Mouse (Mus musculus): ENCODE measurements around the gene Prm1. TPM values are rescaled to one million over a fixed set of nuclear protein-coding genes. Genes with fewer than 3 reads are reported as not detected.

Gene Prm1
- polyA plus RNA-seq, 1 experiment from 2014 or later = not detected

- H3K9ac ChIP-seq (replicated peaks) = no peak overlapping the region
- ATAC-seq = no peak
- 80% methylated on average over 8 of the region's 8 CpGs for WGBS
These were observed 44.5 kb downstream of the Prm1 start for GRCm38 (mm10) chr16:10761182-10761581.

GRCm38 (mm10) chr16:10756168-10756567 lies 49.5 kb downstream of the Prm1 start:
- no peak overlapping the region for H3K4me2 ChIP-seq (replicated peaks)
- H3K27ac ChIP-seq = no peak overlapping the region
- no peaks in the 10 kb centered on the region for H3K4me1 ChIP-seq (replicated peaks)
- 84% methylated on average over 5 of the region's 6 CpGs for WGBS
- H3K36me3 ChIP-seq = no peaks in the 10 kb centered on the region
- no peak overlapping the region for H3K9ac ChIP-seq (replicated peaks)
- no peaks in the 10 kb centered on the region for H3K9me3 ChIP-seq
- H3K27me3 ChIP-seq = no peaks in the 10 kb centered on the region
- H3K4me3 ChIP-seq (replicated peaks) = no peak overlapping the region
- no peak for ATAC-seq

More at GRCm38 (mm10) chr16:10761182-10761581, 44.5 kb downstream of the Prm1 start:
- Histone ChIP-seq H3K4me1 (replicated peaks) (no peaks in the 10 kb centered on the region), H3K4me3 (replicated peaks) (no peak overlapping the region), H3K36me3 (no peaks in the 10 kb centered on the region), H3K4me2 (replicated peaks) (no peak overlapping the region), H3K9me3 (no peaks in the 10 kb centered on the region), H3K27ac (no peak overlapping the region), H3K27me3 (no peaks in the 10 kb centered on the region)

- Histone ChIP-seq H3K9me3 (no peaks in the 10 kb centered on the region), H3K27ac (no peak overlapping the region), H3K4me2 (replicated peaks) (no peak overlapping the region), H3K9ac (replicated peaks) (no peak overlapping the region), H3K36me3 (no peaks in the 10 kb centered on the region), H3K27me3 (no peaks in the 10 kb centered on the region), H3K4me1 (replicated peaks) (0 out of 2 replicates have a peak, but pooled peaks cover 2% of the 10 kb centered on the region), H3K4me3 (replicated peaks) (no peak overlapping the region)
- 0 out of 2 replicates have a peak, but pooled peaks have one; percentile 21 for ATAC-seq
- 92% methylated on average over 3 of the region's 3 CpGs for WGBS
These were observed 50.9 kb downstream of the Prm1 start for GRCm38 (mm10) chr16:10754521-10755296.

- Histone ChIP-seq H3K4me3 (replicated peaks) (no peak overlapping the region), H3K27ac (no peak overlapping the region), H3K9me3 (no peaks in the 10 kb centered on the region), H3K9ac (replicated peaks) (no peak overlapping the region), H3K4me2 (replicated peaks) (no peak overlapping the region), H3K27me3 (no peaks in the 10 kb centered on the region), H3K4me1 (replicated peaks) (0 out of 2 replicates have a peak, but pooled peaks cover 3% of the 10 kb centered on the region), H3K36me3 (no peaks in the 10 kb centered on the region)
- 76% methylated on average over 7 of the region's 7 CpGs for WGBS
- ATAC-seq = no peak; the same call in 1 of the 2 replicates
These were observed 55.8 kb downstream of the Prm1 start for GRCm38 (mm10) chr16:10749824-10750223.

- Histone ChIP-seq H3K9ac (replicated peaks) (no peak overlapping the region), H3K4me2 (replicated peaks) (no peak overlapping the region), H3K9me3 (no peaks in the 10 kb centered on the region), H3K4me1 (replicated peaks) (0 out of 2 replicates have a peak, but pooled peaks cover 3% of the 10 kb centered on the region), H3K4me3 (replicated peaks) (no peak overlapping the region), H3K27ac (no peak overlapping the region), H3K36me3 (no peaks in the 10 kb centered on the region), H3K27me3 (no peaks in the 10 kb centered on the region)
- no peak for ATAC-seq
- 80% methylated on average over 7 of the region's 7 CpGs for WGBS
These were observed 56.4 kb downstream of the Prm1 start for GRCm38 (mm10) chr16:10749226-10749625.

Other genes with a start within 250 kb of the Prm1 start
- gene Socs1, start 20.3 kb downstream of the Prm1 start, polyA plus RNA-seq (2015; fragmentation: Nextera tagmentation; extraction: Ambion mirVana) = 1.3 and 2.3 TPM in 2 replicates
- not detected in 2 replicates for gene Tnp2, start 17.2 kb downstream of the Prm1 start, polyA plus RNA-seq (2015; fragmentation: Nextera tagmentation; extraction: Ambion mirVana)
- not detected in 2 replicates for gene Prm3, start 14.9 kb downstream of the Prm1 start, polyA plus RNA-seq (2015; fragmentation: Nextera tagmentation; extraction: Ambion mirVana)
- not detected in 2 replicates for gene Prm2, start 9.7 kb downstream of the Prm1 start, polyA plus RNA-seq (2015; fragmentation: Nextera tagmentation; extraction: Ambion mirVana)
- not detected in 2 replicates for gene Gm11172, start 7.1 kb upstream of the Prm1 start, polyA plus RNA-seq (2015; fragmentation: Nextera tagmentation; extraction: Ambion mirVana)
- 0.68 and 1.0 TPM in 2 replicates for gene Rmi2, start 29.2 kb upstream of the Prm1 start, polyA plus RNA-seq (2015; fragmentation: Nextera tagmentation; extraction: Ambion mirVana)

All from midbrain, embryonic 13.5 days (tissue).